26 mouse cellular contexts compared by ENCODE assay signal in the genomic region with DNA sequence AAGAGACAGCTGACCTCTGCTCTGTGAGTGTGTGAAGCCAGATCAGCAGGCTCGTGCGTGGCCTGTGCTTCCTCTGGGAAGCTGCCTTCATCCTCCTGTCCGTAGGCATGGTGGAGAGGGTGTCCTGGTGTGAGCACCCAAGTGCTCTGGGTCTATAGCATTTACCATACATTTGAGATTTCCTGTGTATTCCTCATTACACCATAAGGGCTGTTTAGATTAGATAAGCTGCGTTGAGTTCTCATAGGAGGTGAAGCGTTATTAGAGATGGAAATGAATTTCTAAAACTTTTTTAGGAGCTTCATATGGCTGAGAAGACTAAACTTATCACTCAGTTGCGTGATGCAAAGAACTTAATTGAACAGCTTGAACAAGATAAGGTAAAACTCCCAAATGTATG. TPM values are rescaled to one million over a fixed set of nuclear protein-coding genes. Genes with fewer than 3 reads are reported as not detected.
"Had no signal": no experiment of that assay in that cellular context is flagged by ENCODE, and none has a peak within 500 bp of the region (broad histone marks: within the 10 kb centered on the region; RNA-seq: fewer than 3 reads in every experiment).

No protein-coding gene starts in this region.

- H3K27ac ChIP-seq: kidney, embryonic 15.5 days; left cerebral cortex, adult 2 months; limb, embryonic 12.5 days; limb, embryonic 15.5 days; midbrain, embryonic 10.5 days; midbrain, embryonic 13.5 days; stomach, postnatal 0 days had no signal

- H3K27me3 ChIP-seq: kidney, embryonic 15.5 days; limb, embryonic 12.5 days; limb, embryonic 15.5 days; midbrain, embryonic 13.5 days had no signal

- ATAC-seq: intestine, postnatal 0 days; midbrain, embryonic 13.5 days; midbrain, embryonic 16.5 days had no signal

- DNase-seq: kidney, adult 8-10 months; kidney, postnatal 10 days; kidney, postnatal 36 days; layer of hippocampus, postnatal 36 days; left cerebral cortex, postnatal 4 days; lung, adult 2 months; lung, postnatal 14 days; lung, postnatal 4 days; thymus, adult 2 months; thymus, postnatal 14 days; thymus, postnatal 4 days had no signal

- H3K9ac ChIP-seq: kidney, embryonic 15.5 days; limb, embryonic 12.5 days; limb, embryonic 15.5 days; midbrain, embryonic 13.5 days had no signal

- H3K4me3 ChIP-seq: kidney, embryonic 15.5 days; left cerebral cortex, adult 2 months; limb, embryonic 12.5 days; limb, embryonic 15.5 days; midbrain, embryonic 10.5 days; midbrain, embryonic 13.5 days; myocyte had no signal

- H3K4me1 ChIP-seq: kidney, embryonic 15.5 days; limb, embryonic 12.5 days; limb, embryonic 15.5 days; midbrain, embryonic 10.5 days; midbrain, embryonic 13.5 days had no signal

- H3K4me2 ChIP-seq: kidney, embryonic 15.5 days; limb, embryonic 12.5 days; limb, embryonic 15.5 days; midbrain, embryonic 13.5 days had no signal

- H3K9me3 ChIP-seq: kidney, embryonic 15.5 days; limb, embryonic 12.5 days; limb, embryonic 15.5 days; midbrain, embryonic 10.5 days; midbrain, embryonic 13.5 days had no signal

RNA-seq across cellular contexts. Expression of gene Eomes, which starts 58.9 kb away (rescaled TPM):
- polyA plus RNA-seq: intestine, postnatal 0 days; kidney, embryonic 15.5 days; lung, embryonic 16.5 days; neural tube, embryonic 11.5 days; neural tube, embryonic 14.5 days; small intestine, adult 2 months; stomach, embryonic 14.5 days had no signal
